ENCODE assay signal across 8 mouse cellular contexts in genomic region chr8:84730541-84731370, GRCm38 (mm10). TPM values are rescaled to one million over a fixed set of nuclear protein-coding genes. Genes with fewer than 3 reads are reported as not detected.
DNase-seq lines count a peak whose midpoint lies in the region; ATAC-seq and TF ChIP-seq lines count a peak whose summit lies in the region.

No protein-coding gene starts in this region.

- no peaks in the 10 kb centered on the region for H3K9me3 ChIP-seq in heart, embryonic 13.5 days
- H3K9me3 ChIP-seq in liver, embryonic 11.5 days (ENCODE audit: control insufficient read depth, low read length) = no peaks in the 10 kb centered on the region

- ATAC-seq in heart, embryonic 13.5 days (ENCODE audit: extremely low read depth, insufficient number of reproducible peaks, low FRiP score, low TSS enrichment) = peak; percentile 68
- ATAC-seq in liver, embryonic 11.5 days (replicated peaks; ENCODE audit: low FRiP score) = peak; percentile 92

- H3K4me3 ChIP-seq in layer of hippocampus, adult 2 months = peak overlapping the region; percentile 23
- no peak overlapping the region for H3K4me3 ChIP-seq in cortical plate, adult 2 months (ENCODE audit: insufficient read depth, low read length)
- H3K4me3 ChIP-seq in heart, embryonic 13.5 days = peak overlapping the region; percentile 3; the same call in 1 of the 2 replicates
- H3K4me3 ChIP-seq in liver, embryonic 11.5 days (ENCODE audit: low read depth, low read length) = peak overlapping the region; percentile 1; the same call in 1 of the 2 replicates

- H3K9ac ChIP-seq in heart, embryonic 13.5 days = peak overlapping the region; percentile 63
- H3K9ac ChIP-seq in liver, embryonic 11.5 days (ENCODE audit: low read depth, low read length) = peak overlapping the region; percentile 59

- peak overlapping the region; percentile 93 for H3K27ac ChIP-seq in layer of hippocampus, adult 2 months
- H3K27ac ChIP-seq in cortical plate, adult 2 months (ENCODE audit: insufficient read depth, low read length) = peak overlapping the region; percentile 92
- peak overlapping the region; percentile 91 for H3K27ac ChIP-seq in heart, embryonic 13.5 days (replicated peaks)
- H3K27ac ChIP-seq in liver, embryonic 11.5 days (ENCODE audit: low read depth, low read length) = peak overlapping the region; percentile 99

- 23% methylated on average over 9 of the region's 9 CpGs for WGBS in heart, embryonic 13.5 days
- WGBS in liver, embryonic 11.5 days = 22% methylated on average over 9 of the region's 9 CpGs

- peak overlapping the region; percentile 43 for H3K4me2 ChIP-seq in heart, embryonic 13.5 days
- peak overlapping the region; percentile 55 for H3K4me2 ChIP-seq in liver, embryonic 11.5 days

- peaks cover 25% of the 10 kb centered on the region for H3K4me1 ChIP-seq in cortical plate, adult 2 months (ENCODE audit: control insufficient read depth, insufficient read depth, low read length)
- H3K4me1 ChIP-seq in heart, embryonic 13.5 days = peaks cover 99% of the 10 kb centered on the region
- H3K4me1 ChIP-seq in liver, embryonic 11.5 days (replicated peaks; ENCODE audit: control insufficient read depth, insufficient read depth, low read length) = peaks cover 73% of the 10 kb centered on the region

- no peak for TF ChIP-seq CTCF in layer of hippocampus, adult 2 months (conservative IDR thresholded peaks at IDR 0.05)
- TF ChIP-seq CTCF in cortical plate, adult 2 months (IDR thresholded peaks at IDR 0.05; ENCODE audit: extremely low read depth, insufficient read depth, low read length) = no peak

- TF ChIP-seq POLR2A in cortical plate, adult 2 months (IDR thresholded peaks at IDR 0.05; ENCODE audit: extremely low read depth, insufficient read depth, low read length) = no peak

- DNase-seq in layer of hippocampus, adult 2 months (ENCODE audit: low spot score in 2 of 2) = no peak
- no peak for DNase-seq in layer of hippocampus, adult 9-10 months (ENCODE audit: low spot score)
- peak; percentile 82 for DNase-seq in liver, embryonic 11.5 days (ENCODE audit: low spot score)
- peak; percentile 66 to 67 for DNase-seq in spleen, postnatal 14 days (ENCODE audit: low spot score in 2 of 2)
- DNase-seq in layer of hippocampus, postnatal 25 days (ENCODE audit: extremely low spot score in 1 of 2, low spot score in 1 of 2) = no peak
- DNase-seq in natural killer cell, adult 2 months (ENCODE audit: low spot score in 2 of 2) = no peak

- H3K27me3 ChIP-seq in heart, embryonic 13.5 days (replicated peaks) = no peaks in the 10 kb centered on the region
- peaks cover 21% of the 10 kb centered on the region for H3K27me3 ChIP-seq in liver, embryonic 11.5 days (replicated peaks; ENCODE audit: control insufficient read depth, insufficient read depth, low read length)

- H3K36me3 ChIP-seq in heart, embryonic 13.5 days = peaks cover 21% of the 10 kb centered on the region
- no peaks in the 10 kb centered on the region; the same call in 1 of the 2 replicates for H3K36me3 ChIP-seq in liver, embryonic 11.5 days (ENCODE audit: control insufficient read depth, insufficient read depth, low read length)

RNA-seq across cellular contexts. Expression of gene G430095P16Rik, which starts 7.9 kb away (rescaled TPM):
- total RNA-seq in layer of hippocampus, adult 2 months (2021) = under 1 TPM in 1 of 2 experiments, not detected in 1; 0.54 TPM
- polyA plus RNA-seq in cortical plate, adult 2 months (2012; rRNA removed) = 0.30 and 0.42 TPM in 2 replicates
- polyA plus RNA-seq in heart, embryonic 13.5 days (2015; fragmentation: Nextera tagmentation; extraction: Ambion mirVana) = 7.8 and 8.9 TPM in 2 replicates
- polyA plus RNA-seq in liver, embryonic 11.5 days (2014; fragmentation: Nextera tagmentation; extraction: Ambion mirVana) = 11.8 and 12.3 TPM in 2 replicates
- not detected for total RNA-seq in layer of hippocampus, postnatal 25 days (2021)

RNA-seq across cellular contexts. Expression of gene Lyl1, which starts 29.5 kb away (rescaled TPM):
- 1 to 10 TPM; 2.3 to 2.6 TPM for total RNA-seq in layer of hippocampus, adult 2 months (2021)
- 3.3 and 3.4 TPM in 2 replicates for polyA plus RNA-seq in cortical plate, adult 2 months (2012; rRNA removed)
- polyA plus RNA-seq in heart, embryonic 13.5 days (2015; fragmentation: Nextera tagmentation; extraction: Ambion mirVana) = 15.4 and 17.1 TPM in 2 replicates
- 67.9 and 68.6 TPM in 2 replicates for polyA plus RNA-seq in liver, embryonic 11.5 days (2014; fragmentation: Nextera tagmentation; extraction: Ambion mirVana)
- 1 to 10 TPM; 2.1 to 2.8 TPM for total RNA-seq in layer of hippocampus, postnatal 25 days (2021)

RNA-seq across cellular contexts. Expression of gene Nacc1, which starts 43.1 kb away (rescaled TPM):
- 10 to 100 TPM; 91.8 to 93.9 TPM for total RNA-seq in layer of hippocampus, adult 2 months (2021)
- polyA plus RNA-seq in cortical plate, adult 2 months (2012; rRNA removed) = 86.5 and 86.7 TPM in 2 replicates
- polyA plus RNA-seq in heart, embryonic 13.5 days (2015; fragmentation: Nextera tagmentation; extraction: Ambion mirVana) = 15.1 and 15.7 TPM in 2 replicates
- polyA plus RNA-seq in liver, embryonic 11.5 days (2014; fragmentation: Nextera tagmentation; extraction: Ambion mirVana) = 23.0 and 25.2 TPM in 2 replicates
- total RNA-seq in layer of hippocampus, postnatal 25 days (2021) = 10 to 100 TPM; 88.9 to 91.0 TPM

RNA-seq across cellular contexts. Expression of gene Trmt1, which starts 44.6 kb away (rescaled TPM):
- total RNA-seq in layer of hippocampus, adult 2 months (2021) = 100 to 1,000 TPM; 109 to 113 TPM
- polyA plus RNA-seq in cortical plate, adult 2 months (2012; rRNA removed) = 145 and 185 TPM in 2 replicates
- polyA plus RNA-seq in heart, embryonic 13.5 days (2015; fragmentation: Nextera tagmentation; extraction: Ambion mirVana) = 47.6 and 51.6 TPM in 2 replicates
- 94.1 and 95.6 TPM in 2 replicates for polyA plus RNA-seq in liver, embryonic 11.5 days (2014; fragmentation: Nextera tagmentation; extraction: Ambion mirVana)
- 100 to 1,000 TPM in 1 of 2 experiments, 10 to 100 TPM in 1; 83.4 to 101 TPM for total RNA-seq in layer of hippocampus, postnatal 25 days (2021)

Comparison
In these comparisons a context has a peak if more than half of its experiments do, and no peak if none do; other contexts are left out.
1. DNase-seq: peak in liver, embryonic 11.5 days (single experiment) and spleen, postnatal 14 days (2 of 2); none in layer of hippocampus, adult 2 months (0 of 2), layer of hippocampus, adult 9-10 months (single experiment), layer of hippocampus, postnatal 25 days (0 of 2) and natural killer cell, adult 2 months (0 of 2).
2. Peak in every context shown above with its lines, with median percentiles within 50 percentile points of each other: H3K27ac ChIP-seq.